Mouse (Mus musculus): ENCODE measurements around the gene Bpifb5.

DNA sequence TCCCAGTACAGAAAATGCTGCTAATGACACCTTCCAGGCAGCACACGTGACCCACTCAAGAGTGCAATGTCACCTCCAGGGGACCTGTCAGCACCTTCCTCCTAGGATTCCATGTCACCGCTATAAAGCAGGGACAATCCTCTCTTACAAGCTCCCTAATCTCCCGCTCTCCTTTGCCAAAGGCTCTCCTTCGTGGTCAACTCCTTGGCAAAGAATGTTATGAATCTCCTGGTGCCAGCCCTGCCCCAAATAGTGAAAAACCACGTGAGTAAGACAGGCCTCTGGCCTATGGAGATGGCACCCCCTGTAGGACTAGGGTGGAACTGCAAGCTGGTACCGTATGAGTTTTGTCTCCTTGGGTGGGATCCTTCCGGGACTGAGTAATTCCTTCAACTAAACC, 16.6 kb upstream of the Bpifb5 start:
- no peak for TF ChIP-seq GATA1 (IDR thresholded peaks at IDR 0.05; ENCODE audit: borderline replicate concordance, low read length)
- TF ChIP-seq FLI1 (IDR thresholded peaks at IDR 0.05; ENCODE audit: low read length) = no peak
